Mouse (Mus musculus) stomach, postnatal 0 days (tissue): ENCODE data around the gene Plekhj1. TPM values are rescaled to one million over a fixed set of nuclear protein-coding genes. Genes with fewer than 3 reads are reported as not detected.

Experiments
- ATAC-seq: fragments of 200-750 bp; cut with Nextera tagmentation; 2 replicates; pipeline ENCODE4 v1.8.0; 2017; ENCODE audit not compliant: low FRiP score, low TSS enrichment
- DNase-seq: peaks from one replicate; pipeline ENCODE4 v3.0.0-alpha.2; 2016; ENCODE audit warnings: low spot score
- H3K27ac ChIP-seq: fragments of 300-500 bp; sonication (generic); replicated peaks from 2 replicates; pipeline ENCODE4 v1.5.1; 2014; ENCODE audit warnings: mild to moderate bottlenecking, control low read depth
- H3K27me3 ChIP-seq: fragments of 300-500 bp; sonication (generic); 2 replicates; pipeline ENCODE4 v1.6.1; 2014; ENCODE audit warnings: low read length; ENCODE audit not compliant: control insufficient read depth, insufficient read depth
- H3K36me3 ChIP-seq: fragments of 300-500 bp; sonication (generic); 2 replicates; pipeline ENCODE4 v1.6.1; 2014; ENCODE audit warnings: low read length, mixed read lengths; ENCODE audit not compliant: control insufficient read depth, insufficient read depth
- H3K4me1 ChIP-seq: fragments of 300-500 bp; sonication (generic); replicated peaks from 2 replicates; pipeline ENCODE4 v1.6.1; 2014; ENCODE audit warnings: antibody characterized with exemption; ENCODE audit not compliant: control insufficient read depth, insufficient read depth
- H3K4me2 ChIP-seq: fragments of 300-500 bp; sonication (generic); replicated peaks from 2 replicates; pipeline ENCODE4 v1.6.1; 2014; ENCODE audit warnings: low read depth, mild to moderate bottlenecking, control low read depth, moderate library complexity
- H3K4me3 ChIP-seq: fragments of 300-500 bp; sonication (generic); 2 replicates; pipeline ENCODE4 v1.5.1; 2014; ENCODE audit warnings: low read depth, low read length, control low read depth
- H3K9ac ChIP-seq: fragments of 300-500 bp; sonication (generic); 2 replicates; pipeline ENCODE4 v1.6.1; 2014; ENCODE audit warnings: mild to moderate bottlenecking, low read length, control low read depth, mixed read lengths
- H3K9me3 ChIP-seq: fragments of 300-500 bp; sonication (generic); 2 replicates; pipeline ENCODE4 v1.6.1; 2016; ENCODE audit warnings: low read length; ENCODE audit not compliant: control insufficient read depth
- CTCF ChIP-seq: IDR thresholded peaks from 2 replicates; pipeline ENCODE4 v1.5.1; 2016; ENCODE audit warnings: antibody characterized with exemption, low read depth, mild to moderate bottlenecking, moderate library complexity
- EP300 ChIP-seq: optimal IDR thresholded peaks from 2 replicates; pipeline ENCODE3; 2016; ENCODE audit warnings: antibody characterized with exemption
- WGBS: fragments of 180-500 bp; shearing (Covaris S2); extraction: QIAGEN DNeasy Blood & Tissue Kit; methylation state at CpG from one replicate; pipeline ENCODE4 v1.1.7; 2014; 5-methylcytosine and 5-hydroxymethylcytosine counted together
- polyA plus RNA-seq: library from polyadenylated mRNA; unstranded; fragments of >200 nt; fragmentation: Nextera tagmentation; extraction: Ambion mirVana; gene quantifications from 2 replicates; pipeline ENCODE4 v1.2.1, GENCODE M21; 2015

Plekhj1 gene
- polyA plus RNA-seq, 1 experiment from 2014 or later = 62.0 TPM

DNA sequence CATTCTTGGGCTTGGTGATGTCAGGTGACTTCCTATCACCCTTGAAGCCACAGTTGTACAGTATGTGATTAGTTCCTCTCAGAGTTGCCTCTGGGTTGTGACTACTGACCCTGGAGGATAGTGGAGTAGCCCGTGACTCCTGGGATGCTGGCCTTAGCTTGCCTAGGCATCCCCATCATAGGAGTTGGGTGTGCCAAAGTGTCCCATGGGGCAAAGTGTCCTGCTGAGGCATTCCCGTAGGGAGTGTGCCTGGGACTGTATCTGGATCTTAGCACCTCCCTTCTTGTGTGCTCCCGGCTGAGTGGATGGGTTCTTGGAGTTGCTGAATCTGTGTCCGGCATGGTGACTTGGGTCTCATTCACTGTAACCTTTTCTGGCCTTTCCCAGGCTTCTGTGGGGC is 23.4 kb downstream of the Plekhj1 start:
- WGBS = 72% methylated on average over 4 of the region's 4 CpGs
- Histone ChIP-seq H3K27me3 (no peaks in the 10 kb centered on the region), H3K27ac (peak overlapping the region; percentile 40; the same call in 1 of the 2 replicates), H3K4me3 (no peak overlapping the region), H3K9me3 (no peaks in the 10 kb centered on the region), H3K9ac (no peak overlapping the region), H3K4me1 (peaks cover 3% of the 10 kb centered on the region; the same call in 1 of the 2 replicates), H3K36me3 (peaks cover 43% of the 10 kb centered on the region), H3K4me2 (no peak overlapping the region)
- no peak; the same call in 1 of the 2 replicates for ATAC-seq
- DNase-seq = no peak
- TF ChIP-seq EP300 = no peak
- TF ChIP-seq CTCF = no peak

DNA sequence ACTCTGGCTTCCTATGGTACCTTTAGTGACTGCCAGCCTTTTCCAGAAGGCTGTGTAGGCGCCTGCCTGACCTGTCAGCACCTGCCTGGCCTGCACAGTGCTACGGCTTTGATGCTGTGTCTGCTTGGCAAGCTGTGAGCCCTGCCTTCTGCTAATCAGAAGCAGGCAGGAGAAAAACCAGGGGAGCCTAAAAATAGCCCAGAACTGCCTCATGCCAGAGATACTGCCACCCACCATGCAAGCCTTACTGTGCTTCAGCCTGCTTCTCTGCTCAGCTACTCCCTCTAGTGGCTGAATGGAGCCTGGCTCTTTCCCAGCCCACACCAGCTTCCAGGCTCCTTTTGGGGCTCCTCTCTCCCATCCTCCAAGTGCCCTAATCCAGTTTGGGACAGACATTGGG is 23.9 kb downstream of the Plekhj1 start:
- Histone ChIP-seq H3K36me3 (peaks cover 43% of the 10 kb centered on the region), H3K4me2 (no peak overlapping the region), H3K4me1 (peaks cover 3% of the 10 kb centered on the region; the same call in 1 of the 2 replicates), H3K27me3 (no peaks in the 10 kb centered on the region), H3K4me3 (no peak overlapping the region), H3K27ac (peak overlapping the region; percentile 80), H3K9ac (peak overlapping the region; percentile 41; the same call in 1 of the 2 replicates), H3K9me3 (no peaks in the 10 kb centered on the region)
- DNase-seq (peak; percentile 83), ATAC-seq (peak; percentile 76)
- TF ChIP-seq EP300 (no peak), CTCF (peak; percentile 98)
- WGBS = 14% methylated on average over 2 of the region's 2 CpGs

DNA sequence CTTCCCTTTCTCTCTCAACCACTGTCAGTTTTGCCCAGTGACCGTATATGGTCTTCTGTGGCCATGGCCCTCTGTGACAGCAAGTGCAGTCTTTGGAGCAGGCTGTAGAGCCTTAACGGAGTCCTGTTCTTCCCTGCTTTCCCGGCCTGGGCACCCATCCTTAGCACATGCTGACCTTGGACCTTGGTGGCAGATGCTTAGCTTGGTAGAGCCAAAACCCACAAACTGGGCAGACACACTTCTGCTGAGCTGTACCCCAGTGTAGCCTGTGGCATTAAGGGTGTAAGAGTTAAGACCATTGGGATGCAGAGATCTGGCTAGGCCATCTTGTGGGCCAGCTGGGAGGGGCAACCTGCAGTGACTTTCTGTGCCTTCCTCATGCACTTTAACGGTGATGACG is 24.6 kb downstream of the Plekhj1 start:
- DNase-seq = no peak
- Histone ChIP-seq H3K27me3 (no peaks in the 10 kb centered on the region), H3K36me3 (peaks cover 43% of the 10 kb centered on the region), H3K4me3 (no peak overlapping the region), H3K9ac (no peak overlapping the region), H3K4me2 (no peak overlapping the region), H3K9me3 (no peaks in the 10 kb centered on the region), H3K27ac (peak overlapping the region; percentile 80), H3K4me1 (peaks cover 3% of the 10 kb centered on the region; the same call in 1 of the 2 replicates)
- WGBS = 65% methylated on average over 5 of the region's 5 CpGs
- TF ChIP-seq EP300 (no peak), CTCF (no peak)
- ATAC-seq = no peak; the same call in 1 of the 2 replicates

DNA sequence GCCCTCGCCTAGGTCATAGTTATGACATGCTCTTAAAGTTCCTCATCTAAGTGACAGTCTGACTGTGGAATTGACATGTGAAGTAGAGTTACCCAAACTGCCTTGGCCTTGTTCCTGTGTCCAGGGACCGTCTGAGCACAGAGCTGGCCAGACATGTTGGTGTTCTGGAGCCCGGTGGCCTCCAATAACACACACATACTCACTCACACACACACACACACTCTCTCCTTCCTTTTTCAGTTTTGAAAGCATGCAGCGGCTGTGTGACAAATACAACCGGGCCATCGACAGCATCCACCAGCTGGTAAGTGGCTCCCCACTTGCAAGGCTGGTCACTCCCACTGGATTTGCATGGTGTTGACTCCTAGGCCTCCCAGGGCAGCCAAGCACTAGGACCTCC is 30.1 kb downstream of the Plekhj1 start:
- TF ChIP-seq CTCF (no peak), EP300 (no peak)
- Histone ChIP-seq H3K27ac (no peak overlapping the region), H3K9ac (no peak overlapping the region), H3K36me3 (peaks cover 32% of the 10 kb centered on the region), H3K9me3 (no peaks in the 10 kb centered on the region), H3K4me1 (no peaks in the 10 kb centered on the region; the same call in 1 of the 2 replicates), H3K27me3 (no peaks in the 10 kb centered on the region), H3K4me3 (no peak overlapping the region), H3K4me2 (no peak overlapping the region)
- no peak for DNase-seq
- no peak for ATAC-seq
- 90% methylated on average over 6 of the region's 6 CpGs for WGBS

DNA sequence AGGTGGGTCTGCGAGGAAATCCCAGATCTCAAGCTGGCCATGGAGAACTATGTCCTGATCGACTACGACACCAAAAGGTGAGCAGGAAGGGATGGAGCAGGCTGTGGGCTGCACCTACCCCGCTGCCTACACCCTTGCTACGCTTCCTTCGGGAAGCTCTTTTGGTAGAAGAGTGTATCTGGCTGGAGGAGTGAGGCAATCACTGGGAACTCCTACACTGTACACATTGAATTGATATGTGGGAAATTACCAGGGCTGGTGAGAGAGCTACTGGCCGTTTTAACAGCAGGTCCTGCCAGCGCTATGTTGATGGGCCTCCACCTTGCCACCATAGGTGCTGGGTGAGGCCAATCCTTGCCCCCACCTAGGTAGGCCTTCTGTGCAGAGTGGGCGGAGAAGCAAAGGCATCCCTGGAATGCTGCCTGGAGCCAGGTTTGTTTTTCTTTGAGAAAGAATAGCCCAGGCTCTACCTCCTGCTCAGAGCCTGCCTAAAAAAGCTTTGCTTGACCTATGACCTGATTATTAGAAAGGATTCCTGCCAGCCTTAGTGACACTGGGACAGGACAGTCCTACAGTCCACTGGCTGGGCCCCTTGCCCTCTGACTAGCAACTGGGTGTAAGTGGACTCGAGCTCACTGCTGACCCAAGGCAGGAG is 32.1 kb downstream of the Plekhj1 start:
- peak overlapping the region; percentile 71 for H3K27ac ChIP-seq
- H3K27me3 ChIP-seq = no peaks in the 10 kb centered on the region
- DNase-seq (peak; percentile 42), ATAC-seq (peak; percentile 78)
- H3K36me3 ChIP-seq = peaks cover 18% of the 10 kb centered on the region
- no peak overlapping the region for H3K4me2 ChIP-seq
- TF ChIP-seq CTCF = no peak
- TF ChIP-seq EP300 = no peak
- WGBS = 58% methylated on average over 10 of the region's 10 CpGs
- no peaks in the 10 kb centered on the region; the same call in 1 of the 2 replicates for H3K4me1 ChIP-seq
- no peak overlapping the region for H3K9ac ChIP-seq
- H3K9me3 ChIP-seq = no peaks in the 10 kb centered on the region
- no peak overlapping the region for H3K4me3 ChIP-seq

DNA sequence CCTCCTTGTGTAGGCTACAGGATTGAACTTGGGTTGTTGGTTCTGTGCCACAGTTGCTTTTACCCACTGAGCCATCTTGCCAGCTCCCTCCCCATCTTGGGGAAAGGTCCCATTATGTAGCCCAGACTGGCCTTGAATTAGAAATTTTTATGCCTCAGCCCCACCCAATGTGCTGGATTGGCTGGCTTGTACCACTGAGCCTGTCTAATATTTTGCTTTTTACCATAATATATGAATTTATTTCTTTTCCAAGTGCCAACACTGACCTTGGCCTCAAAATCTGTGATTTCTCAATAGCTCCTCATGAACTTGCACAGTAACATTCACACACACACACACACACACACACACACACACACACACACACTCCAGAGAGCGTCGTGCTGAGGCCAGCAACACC is 32.7 kb downstream of the Plekhj1 start:
- DNase-seq (no peak), ATAC-seq (no peak)
- H3K27me3 ChIP-seq = no peaks in the 10 kb centered on the region
- H3K4me3 ChIP-seq = no peak overlapping the region
- H3K9ac ChIP-seq = no peak overlapping the region
- no peak overlapping the region for H3K4me2 ChIP-seq
- H3K36me3 ChIP-seq = peaks cover 18% of the 10 kb centered on the region
- no peaks in the 10 kb centered on the region for H3K9me3 ChIP-seq
- TF ChIP-seq CTCF (no peak), EP300 (no peak)
- H3K27ac ChIP-seq = peak overlapping the region; percentile 71; the same call in 1 of the 2 replicates
- no peaks in the 10 kb centered on the region; the same call in 1 of the 2 replicates for H3K4me1 ChIP-seq
- WGBS = 54% methylated on average over 2 of the region's 2 CpGs
